Mouse (Mus musculus): Measurements from ENCODE around the gene Fbxl7.
A peak's percentile ranks its signal among the peaks of the same experiment; 100 is the strongest.

The Fbxl7 gene

GRCm38 (mm10) chr15:26895251-26895711 is at the start of gene Fbxl7:
Gene Fbxl7 (minus strand): TSS chr15:26895580.
- peak; percentile 39 for DNase-seq (ENCODE audit: low read depth, low spot score)

GRCm38 (mm10) chr15:26922026-26922425 is 26.6 kb upstream of the Fbxl7 start:
- no peak for DNase-seq (ENCODE audit: low read depth, low spot score)

- no peak for DNase-seq (ENCODE audit: low read depth, low spot score)
These were observed 18.0 kb upstream of the Fbxl7 start for GRCm38 (mm10) chr15:26913427-26913826.

- DNase-seq (ENCODE audit: low read depth, low spot score), result no peak
These were observed 381 bp upstream of the Fbxl7 start for GRCm38 (mm10) chr15:26895761-26896160.

- DNase-seq (ENCODE audit: low read depth, low spot score), result no peak
These were observed 565 bp downstream of the Fbxl7 start for GRCm38 (mm10) chr15:26894801-26895229.

- DNase-seq (ENCODE audit: low read depth, low spot score), result peak; percentile 21
These were observed 1.2 kb downstream of the Fbxl7 start for GRCm38 (mm10) chr15:26894031-26894655.

GRCm38 (mm10) chr15:26893136-26893535 is 2.2 kb downstream of the Fbxl7 start:
- DNase-seq (ENCODE audit: low read depth, low spot score), result no peak

- DNase-seq (ENCODE audit: low read depth, low spot score), result no peak
These were observed 5.4 kb downstream of the Fbxl7 start for GRCm38 (mm10) chr15:26889971-26890370.

GRCm38 (mm10) chr15:26888170-26888569 is 7.2 kb downstream of the Fbxl7 start:
- DNase-seq (ENCODE audit: low read depth, low spot score), result no peak

- DNase-seq (ENCODE audit: low read depth, low spot score), result no peak
These were observed 9.4 kb downstream of the Fbxl7 start for GRCm38 (mm10) chr15:26885979-26886378.

- no peak for DNase-seq (ENCODE audit: low read depth, low spot score)
These were observed 15.0 kb downstream of the Fbxl7 start for GRCm38 (mm10) chr15:26880212-26880956.

- DNase-seq (ENCODE audit: low read depth, low spot score), result peak; percentile 92
These were observed 19.7 kb downstream of the Fbxl7 start for GRCm38 (mm10) chr15:26875687-26876086.

GRCm38 (mm10) chr15:26872234-26872633 is 23.1 kb downstream of the Fbxl7 start:
- no peak for DNase-seq (ENCODE audit: low read depth, low spot score)

- no peak for DNase-seq (ENCODE audit: low read depth, low spot score)
These were observed 26.2 kb downstream of the Fbxl7 start for GRCm38 (mm10) chr15:26869197-26869596.

- no peak for DNase-seq (ENCODE audit: low read depth, low spot score)
These were observed 27.9 kb downstream of the Fbxl7 start for GRCm38 (mm10) chr15:26867521-26867920.

GRCm38 (mm10) chr15:26862173-26862572 is 33.2 kb downstream of the Fbxl7 start:
- no peak for DNase-seq (ENCODE audit: low read depth, low spot score)

- no peak for DNase-seq (ENCODE audit: low read depth, low spot score)
These were observed 45.8 kb downstream of the Fbxl7 start for GRCm38 (mm10) chr15:26849626-26850025.

- no peak for DNase-seq (ENCODE audit: low read depth, low spot score)
These were observed 53.2 kb downstream of the Fbxl7 start for GRCm38 (mm10) chr15:26842216-26842615.

GRCm38 (mm10) chr15:26838386-26838785 is 57.0 kb downstream of the Fbxl7 start:
- DNase-seq (ENCODE audit: low read depth, low spot score), result peak; percentile 63

- no peak for DNase-seq (ENCODE audit: low read depth, low spot score)
These were observed 58.2 kb downstream of the Fbxl7 start for GRCm38 (mm10) chr15:26837200-26837599.

- DNase-seq (ENCODE audit: low read depth, low spot score), result no peak
These were observed 61.0 kb downstream of the Fbxl7 start for GRCm38 (mm10) chr15:26834415-26834814.

GRCm38 (mm10) chr15:26831141-26831540 is 64.2 kb downstream of the Fbxl7 start:
- DNase-seq (ENCODE audit: low read depth, low spot score), result no peak

- DNase-seq (ENCODE audit: low read depth, low spot score), result no peak
These were observed 78.4 kb downstream of the Fbxl7 start for GRCm38 (mm10) chr15:26816931-26817330.
